Mouse (Mus musculus): ENCODE measurements around the gene Mst1r. TPM values are rescaled to one million over a fixed set of nuclear protein-coding genes. Genes with fewer than 3 reads are reported as not detected.

The Mst1r gene
- total and polyA plus RNA-seq, 3 experiments: not detected

- in situ Hi-C loops (cut with MboI; ENCODE audit: low pct_ligation_motif_present, low pct_unique_long_range_greater_than_20kb, low sequenced_read_pairs) (loop anchor here (5.0 kb wide), 1 partner anchor 89 kb away; no protein-coding TSS in a partner anchor), dilution Hi-C loops (cut with MboI; ENCODE audit: extremely low pct_ligation_motif_present, extremely low pct_unique_long_range_greater_than_20kb, low sequenced_read_pairs) (no loop called here)
- Histone ChIP-seq H3K4me3 (replicated peaks in 1 of 3; ENCODE audit: low read depth in 2 of 3, low read length in 2 of 3, poor library complexity in 1 of 3) (no peak overlapping the region), H3K27ac (ENCODE audit: insufficient read depth, low read depth) (no peak overlapping the region), H3K9ac (ENCODE audit: insufficient read depth, low read depth) (no peak overlapping the region), H3K79me2 (replicated peaks; ENCODE audit: control insufficient read depth, extremely low read depth, insufficient read depth, poor library complexity, severe bottlenecking) (no peaks in the 10 kb centered on the region), H3K4me2 (ENCODE audit: insufficient read depth, low read depth, poor library complexity, severe bottlenecking) (no peak overlapping the region), H3K9me3 (replicated peaks; ENCODE audit: low read length) (no peaks in the 10 kb centered on the region), H3K4me1 (ENCODE audit: control insufficient read depth in 1 of 2, insufficient read depth in 2 of 2) (peaks cover 0 to 4% of the 10 kb centered on the region in 2 experiments; a peak in 2 of 4 replicates), H3K36me3 (replicated peaks in 1 of 2; ENCODE audit: control insufficient read depth in 1 of 2, insufficient read depth in 1 of 2, low read length in 1 of 2) (peaks cover 59 to 95% of the 10 kb centered on the region in 2 experiments), H3K27me3 (replicated peaks) (no peaks in the 10 kb centered on the region)
- no peak for TF ChIP-seq TCF12 (IDR thresholded peaks at IDR 0.05; ENCODE audit: low read depth, low read length)
- no peak for TF ChIP-seq SIN3A (IDR thresholded peaks at IDR 0.05; ENCODE audit: low read length)
- TF ChIP-seq EP300 (IDR thresholded peaks at IDR 0.05; ENCODE audit: low read length): no peak
- no peak for TF ChIP-seq TBP (conservative IDR thresholded peaks at IDR 0.05; ENCODE audit: low read depth, low read length)
- TF ChIP-seq NELFE (IDR thresholded peaks at IDR 0.05; ENCODE audit: low read depth, low read length): no peak
- no peak for TF ChIP-seq MAZ (IDR thresholded peaks at IDR 0.05; ENCODE audit: low read depth, low read length)
- no peak for TF ChIP-seq JUN (IDR thresholded peaks at IDR 0.05; ENCODE audit: insufficient read depth, low read depth, low read length)
- DNase-seq (ENCODE audit: extremely low read depth): no peak
Observed at GRCm38 (mm10) chr9:107968531-107968930, 61.9 kb downstream of the Mst1r start.

Other genes starting within 250 kb of the Mst1r start
- 0.04 TPM in 1 of 2 replicates, not detected in the other for gene Slc38a3, start 237.3 kb upstream of the Mst1r start, total RNA-seq (2012; rRNA removed)
- gene Slc38a3, start 237.3 kb upstream of the Mst1r start, total RNA-seq (2014; rRNA removed): not detected in 2 replicates
- not detected in 2 replicates for gene Slc38a3, start 237.3 kb upstream of the Mst1r start, polyA plus RNA-seq (2012; ENCODE audit: insufficient read length, low read depth)
- not detected in 2 replicates for gene Gnat1, start 227.2 kb upstream of the Mst1r start, total RNA-seq (2012; rRNA removed)
- gene Gnat1, start 227.2 kb upstream of the Mst1r start, total RNA-seq (2014; rRNA removed): not detected in 2 replicates
- 2.0 and 3.0 TPM in 2 replicates for gene Gnat1, start 227.2 kb upstream of the Mst1r start, polyA plus RNA-seq (2012; ENCODE audit: insufficient read length, low read depth)
- 0.50 and 1.1 TPM in 2 replicates for gene Sema3f, start 196.4 kb upstream of the Mst1r start, total RNA-seq (2012; rRNA removed)
- 0.24 TPM in 1 of 2 replicates, not detected in the other for gene Sema3f, start 196.4 kb upstream of the Mst1r start, total RNA-seq (2014; rRNA removed)
- 0.36 and 1.6 TPM in 2 replicates for gene Sema3f, start 196.4 kb upstream of the Mst1r start, polyA plus RNA-seq (2012; ENCODE audit: insufficient read length, low read depth)
- gene Rbm5, start 135.9 kb upstream of the Mst1r start, total RNA-seq (2012; rRNA removed): 67.6 and 74.5 TPM in 2 replicates
- 83.6 and 85.3 TPM in 2 replicates for gene Rbm5, start 135.9 kb upstream of the Mst1r start, total RNA-seq (2014; rRNA removed)
- 83.6 and 92.8 TPM in 2 replicates for gene Rbm5, start 135.9 kb upstream of the Mst1r start, polyA plus RNA-seq (2012; ENCODE audit: insufficient read length, low read depth)
- 39.1 and 42.3 TPM in 2 replicates for gene Rbm6, start 33.6 kb upstream of the Mst1r start, total RNA-seq (2012; rRNA removed)
- gene Rbm6, start 33.6 kb upstream of the Mst1r start, total RNA-seq (2014; rRNA removed): 43.3 and 48.9 TPM in 2 replicates
- 48.8 and 56.6 TPM in 2 replicates for gene Rbm6, start 33.6 kb upstream of the Mst1r start, polyA plus RNA-seq (2012; ENCODE audit: insufficient read length, low read depth)
- 13.6 and 14.1 TPM in 2 replicates for gene Mon1a, start 18.7 kb upstream of the Mst1r start, total RNA-seq (2012; rRNA removed)
- gene Mon1a, start 18.7 kb upstream of the Mst1r start, total RNA-seq (2014; rRNA removed): 14.5 and 19.5 TPM in 2 replicates
- 11.7 and 15.3 TPM in 2 replicates for gene Mon1a, start 18.7 kb upstream of the Mst1r start, polyA plus RNA-seq (2012; ENCODE audit: insufficient read length, low read depth)
- not detected in 2 replicates for gene Actl11, start 21.6 kb downstream of the Mst1r start, total RNA-seq (2012; rRNA removed)
- not detected in 2 replicates for gene Actl11, start 21.6 kb downstream of the Mst1r start, total RNA-seq (2014; rRNA removed)
- not detected in 2 replicates for gene Actl11, start 21.6 kb downstream of the Mst1r start, polyA plus RNA-seq (2012; ENCODE audit: insufficient read length, low read depth)
- not detected in 2 replicates for gene Camkv, start 28.8 kb downstream of the Mst1r start, total RNA-seq (2012; rRNA removed)
- not detected in 2 replicates for gene Camkv, start 28.8 kb downstream of the Mst1r start, total RNA-seq (2014; rRNA removed)
- gene Camkv, start 28.8 kb downstream of the Mst1r start, polyA plus RNA-seq (2012; ENCODE audit: insufficient read length, low read depth): not detected in 2 replicates
- gene Traip, start 43.3 kb downstream of the Mst1r start, total RNA-seq (2012; rRNA removed): 21.6 and 27.0 TPM in 2 replicates
- gene Traip, start 43.3 kb downstream of the Mst1r start, total RNA-seq (2014; rRNA removed): 25.0 and 25.6 TPM in 2 replicates
- gene Traip, start 43.3 kb downstream of the Mst1r start, polyA plus RNA-seq (2012; ENCODE audit: insufficient read length, low read depth): 33.0 and 51.4 TPM in 2 replicates
- 21.3 and 21.7 TPM in 2 replicates for gene Uba7, start 68.6 kb downstream of the Mst1r start, total RNA-seq (2012; rRNA removed)
- 25.2 and 26.0 TPM in 2 replicates for gene Uba7, start 68.6 kb downstream of the Mst1r start, total RNA-seq (2014; rRNA removed)
- gene Uba7, start 68.6 kb downstream of the Mst1r start, polyA plus RNA-seq (2012; ENCODE audit: insufficient read length, low read depth): 25.5 and 27.8 TPM in 2 replicates
- not detected in 2 replicates for gene Gm20661, start 76.2 kb downstream of the Mst1r start, total RNA-seq (2012; rRNA removed)
- not detected in 2 replicates for gene Gm20661, start 76.2 kb downstream of the Mst1r start, total RNA-seq (2014; rRNA removed)
- 0.29 and 0.41 TPM in 2 replicates for gene Gm20661, start 76.2 kb downstream of the Mst1r start, polyA plus RNA-seq (2012; ENCODE audit: insufficient read length, low read depth)
- gene Inka1, start 79.0 kb downstream of the Mst1r start, total RNA-seq (2012; rRNA removed): 25.8 and 28.0 TPM in 2 replicates
- gene Inka1, start 79.0 kb downstream of the Mst1r start, total RNA-seq (2014; rRNA removed): 18.9 and 25.2 TPM in 2 replicates
- gene Inka1, start 79.0 kb downstream of the Mst1r start, polyA plus RNA-seq (2012; ENCODE audit: insufficient read length, low read depth): 23.5 and 30.2 TPM in 2 replicates
- gene Cdhr4, start 85.6 kb downstream of the Mst1r start, total RNA-seq (2012; rRNA removed): not detected in 2 replicates
- 0.35 and 0.82 TPM in 2 replicates for gene Cdhr4, start 85.6 kb downstream of the Mst1r start, total RNA-seq (2014; rRNA removed)
- 0.79 and 2.0 TPM in 2 replicates for gene Cdhr4, start 85.6 kb downstream of the Mst1r start, polyA plus RNA-seq (2012; ENCODE audit: insufficient read length, low read depth)
- gene Gm20662, start 89.5 kb downstream of the Mst1r start, total RNA-seq (2012; rRNA removed): not detected in 2 replicates
- gene Gm20662, start 89.5 kb downstream of the Mst1r start, total RNA-seq (2014; rRNA removed): 1.2 TPM in 1 of 2 replicates, not detected in the other
- gene Gm20662, start 89.5 kb downstream of the Mst1r start, polyA plus RNA-seq (2012; ENCODE audit: insufficient read length, low read depth): 0.31 TPM in 1 of 2 replicates, not detected in the other
- 34.7 and 40.7 TPM in 2 replicates for gene Ip6k1, start 95.6 kb downstream of the Mst1r start, total RNA-seq (2012; rRNA removed)
- 23.3 and 27.1 TPM in 2 replicates for gene Ip6k1, start 95.6 kb downstream of the Mst1r start, total RNA-seq (2014; rRNA removed)
- gene Ip6k1, start 95.6 kb downstream of the Mst1r start, polyA plus RNA-seq (2012; ENCODE audit: insufficient read length, low read depth): 25.6 and 26.0 TPM in 2 replicates
- gene Gmppb, start 142.4 kb downstream of the Mst1r start, total RNA-seq (2012; rRNA removed): 20.9 and 33.4 TPM in 2 replicates
- gene Gmppb, start 142.4 kb downstream of the Mst1r start, total RNA-seq (2014; rRNA removed): 17.9 and 18.4 TPM in 2 replicates
- 19.2 and 21.8 TPM in 2 replicates for gene Gmppb, start 142.4 kb downstream of the Mst1r start, polyA plus RNA-seq (2012; ENCODE audit: insufficient read length, low read depth)
- gene Amigo3, start 146.3 kb downstream of the Mst1r start, total RNA-seq (2012; rRNA removed): 2.0 and 3.1 TPM in 2 replicates
- 1.7 and 2.2 TPM in 2 replicates for gene Amigo3, start 146.3 kb downstream of the Mst1r start, total RNA-seq (2014; rRNA removed)
- gene Amigo3, start 146.3 kb downstream of the Mst1r start, polyA plus RNA-seq (2012; ENCODE audit: insufficient read length, low read depth): 3.3 and 4.4 TPM in 2 replicates
- 33.2 and 59.6 TPM in 2 replicates for gene Mst1, start 173.6 kb downstream of the Mst1r start, total RNA-seq (2012; rRNA removed)
- gene Mst1, start 173.6 kb downstream of the Mst1r start, total RNA-seq (2014; rRNA removed): 16.9 and 19.6 TPM in 2 replicates
- 19.7 and 21.4 TPM in 2 replicates for gene Mst1, start 173.6 kb downstream of the Mst1r start, polyA plus RNA-seq (2012; ENCODE audit: insufficient read length, low read depth)
- gene Rnf123, start 176.5 kb downstream of the Mst1r start, total RNA-seq (2012; rRNA removed): 28.8 and 32.3 TPM in 2 replicates
- gene Rnf123, start 176.5 kb downstream of the Mst1r start, total RNA-seq (2014; rRNA removed): 6.6 and 10.0 TPM in 2 replicates
- gene Rnf123, start 176.5 kb downstream of the Mst1r start, polyA plus RNA-seq (2012; ENCODE audit: insufficient read length, low read depth): 40.4 and 50.0 TPM in 2 replicates
- 69.5 and 75.6 TPM in 2 replicates for gene Apeh, start 187.7 kb downstream of the Mst1r start, total RNA-seq (2012; rRNA removed)
- gene Apeh, start 187.7 kb downstream of the Mst1r start, total RNA-seq (2014; rRNA removed): 28.8 and 36.2 TPM in 2 replicates
- gene Apeh, start 187.7 kb downstream of the Mst1r start, polyA plus RNA-seq (2012; ENCODE audit: insufficient read length, low read depth): 53.2 and 66.6 TPM in 2 replicates